Mouse (Mus musculus) megakaryocyte, embryonic 14.5 days (primary cell): Measurements from ENCODE around the gene Zfp217. TPM values are rescaled to one million over a fixed set of nuclear protein-coding genes. Genes with fewer than 3 reads are reported as not detected.

Source experiments
- H3K27me3 ChIP-seq: replicated peaks from 2 replicates; pipeline ENCODE3; 2012; ENCODE audit warnings: inconsistent platforms
- H3K36me3 ChIP-seq: replicated peaks from 2 replicates; pipeline ENCODE3; 2012; ENCODE audit warnings: low read length, inconsistent platforms, mixed read lengths
- H3K4me1 ChIP-seq: 2 replicates; pipeline ENCODE4 v1.6.1; 2012; ENCODE audit warnings: inconsistent platforms
- H3K4me3 ChIP-seq: replicated peaks from 2 replicates; pipeline ENCODE3; 2012; ENCODE audit warnings: moderate library complexity, mild to moderate bottlenecking, inconsistent platforms
- H3K9me3 ChIP-seq: 2 replicates; pipeline ENCODE4 v1.6.1; 2012; ENCODE audit warnings: inconsistent platforms
- FLI1 ChIP-seq: IDR thresholded peaks from 2 replicates; pipeline ENCODE4 v1.6.1; 2012; ENCODE audit warnings: low read length, inconsistent platforms, mixed read lengths
- GATA1 ChIP-seq: IDR thresholded peaks from 3 replicates; pipeline ENCODE4 v1.6.1; 2012; ENCODE audit warnings: mixed read lengths, low read length, inconsistent platforms, borderline replicate concordance
- polyA plus RNA-seq: library from polyadenylated mRNA; stranded (reverse); fragments of >175 nt; gene quantifications from 2 replicates; pipeline ENCODE4 v1.2.3, GENCODE M21; 2012; ENCODE audit warnings: low replicate concordance; ENCODE audit not compliant: insufficient read depth

Zfp217 gene
- polyA plus RNA-seq, 1 experiment: 3.0 TPM

- Histone ChIP-seq H3K36me3 (no peaks in the 10 kb centered on the region), H3K4me1 (peaks cover 42% of the 10 kb centered on the region)
Observed at GRCm38 (mm10) chr2:170163671-170164462, 16.0 kb upstream of the Zfp217 start.

GRCm38 (mm10) chr2:170159795-170160568 is 12.1 kb upstream of the Zfp217 start:
- no peaks in the 10 kb centered on the region for H3K9me3 ChIP-seq
- H3K4me1 ChIP-seq: peaks cover 56% of the 10 kb centered on the region
- H3K36me3 ChIP-seq: no peaks in the 10 kb centered on the region
- no peaks in the 10 kb centered on the region for H3K27me3 ChIP-seq
- peak overlapping the region; percentile 81 for H3K4me3 ChIP-seq
- TF ChIP-seq FLI1 (no peak), GATA1 (no peak)

More at GRCm38 (mm10) chr2:170163671-170164462, 16.0 kb upstream of the Zfp217 start:
- 0 out of 2 replicates have a peak, but pooled peaks cover 5% of the 10 kb centered on the region for H3K9me3 ChIP-seq
- H3K27me3 ChIP-seq: no peaks in the 10 kb centered on the region
- no peak overlapping the region for H3K4me3 ChIP-seq
- no peak for TF ChIP-seq FLI1
- no peak for TF ChIP-seq GATA1

- H3K9me3 ChIP-seq: no peaks in the 10 kb centered on the region
- no peaks in the 10 kb centered on the region for H3K36me3 ChIP-seq
- peaks cover 56% of the 10 kb centered on the region for H3K4me1 ChIP-seq
- no peaks in the 10 kb centered on the region for H3K27me3 ChIP-seq
- H3K4me3 ChIP-seq: peak overlapping the region; percentile 15
- TF ChIP-seq FLI1: no peak
- TF ChIP-seq GATA1: no peak
Observed at GRCm38 (mm10) chr2:170158987-170159386, 11.1 kb upstream of the Zfp217 start.

GRCm38 (mm10) chr2:170158251-170158650 is 10.3 kb upstream of the Zfp217 start:
- Histone ChIP-seq H3K36me3 (no peaks in the 10 kb centered on the region), H3K9me3 (no peaks in the 10 kb centered on the region), H3K4me3 (peak overlapping the region; percentile 83), H3K27me3 (no peaks in the 10 kb centered on the region), H3K4me1 (peaks cover 57% of the 10 kb centered on the region)
- TF ChIP-seq GATA1 (no peak), FLI1 (no peak)

- Histone ChIP-seq H3K36me3 (no peaks in the 10 kb centered on the region), H3K4me1 (peaks cover 65% of the 10 kb centered on the region), H3K4me3 (no peak overlapping the region), H3K27me3 (no peaks in the 10 kb centered on the region), H3K9me3 (no peaks in the 10 kb centered on the region)
- no peak for TF ChIP-seq FLI1
- no peak for TF ChIP-seq GATA1
Observed at GRCm38 (mm10) chr2:170157280-170158200, 9.6 kb upstream of the Zfp217 start.

GRCm38 (mm10) chr2:170155089-170155740 is 7.3 kb upstream of the Zfp217 start:
- Histone ChIP-seq H3K4me1 (peaks cover 71% of the 10 kb centered on the region), H3K9me3 (no peaks in the 10 kb centered on the region), H3K4me3 (peak overlapping the region; percentile 91), H3K36me3 (no peaks in the 10 kb centered on the region), H3K27me3 (no peaks in the 10 kb centered on the region)
- TF ChIP-seq FLI1: no peak
- TF ChIP-seq GATA1: no peak

- TF ChIP-seq GATA1: no peak
- peak overlapping the region; percentile 91 for H3K4me3 ChIP-seq
- H3K9me3 ChIP-seq: no peaks in the 10 kb centered on the region
- H3K27me3 ChIP-seq: no peaks in the 10 kb centered on the region
- no peaks in the 10 kb centered on the region for H3K36me3 ChIP-seq
- H3K4me1 ChIP-seq: peaks cover 67% of the 10 kb centered on the region
Observed at GRCm38 (mm10) chr2:170154738-170155088, 6.8 kb upstream of the Zfp217 start.

GRCm38 (mm10) chr2:170154301-170154721 is 6.4 kb upstream of the Zfp217 start:
- no peak for TF ChIP-seq GATA1
- TF ChIP-seq FLI1: no peak
- Histone ChIP-seq H3K4me3 (peak overlapping the region; percentile 91), H3K36me3 (no peaks in the 10 kb centered on the region), H3K9me3 (no peaks in the 10 kb centered on the region), H3K4me1 (peaks cover 64% of the 10 kb centered on the region), H3K27me3 (no peaks in the 10 kb centered on the region)
